Mouse (Mus musculus) lung, postnatal 14 days (tissue): ENCODE results near the gene Khnyn.
A peak's percentile ranks its signal among the peaks of the same experiment; 100 is the strongest.

Experiments used
- DNase-seq: peaks from one replicate; pipeline ENCODE4 v3.0.0; 2021

Gene Khnyn

GRCm38 (mm10) chr14:55884713-55885113 lies at the start of gene Khnyn:
Gene Khnyn (plus strand): TSS chr14:55884947.
- peak; percentile 90 for DNase-seq

GRCm38 (mm10) chr14:55838312-55838711 lies 46.4 kb upstream of the Khnyn start:
- DNase-seq, result no peak

- no peak for DNase-seq
Measured at GRCm38 (mm10) chr14:55838740-55839139, 46.0 kb upstream of the Khnyn start.

DNA sequence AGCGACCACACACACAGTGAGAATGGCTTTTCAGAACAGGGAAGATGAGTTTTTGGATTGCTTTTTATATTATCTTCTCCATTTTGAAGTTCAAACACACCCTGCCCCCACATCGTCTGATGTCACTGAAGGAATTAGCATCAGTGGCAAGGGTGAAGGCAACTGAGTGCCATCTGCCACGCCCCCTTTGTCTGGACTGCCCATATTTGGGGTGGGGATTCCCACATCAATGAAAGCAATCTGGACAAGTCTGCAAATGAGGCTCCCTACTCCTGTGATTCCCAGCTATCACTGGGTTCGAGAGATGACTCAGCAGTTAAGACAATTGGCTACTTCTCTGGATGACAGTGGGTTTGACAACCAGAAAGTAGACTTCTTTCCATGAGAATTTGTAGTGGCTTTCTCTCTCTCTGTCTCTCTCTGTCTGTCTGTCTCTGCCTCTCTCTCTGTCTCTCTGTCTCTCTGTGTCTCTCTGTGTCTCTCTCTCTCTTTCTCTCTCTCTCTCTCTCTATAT lies 43.8 kb upstream of the Khnyn start:
- DNase-seq, result no peak

GRCm38 (mm10) chr14:55842794-55843193 lies 42.0 kb upstream of the Khnyn start:
- DNase-seq, result peak; percentile 41

GRCm38 (mm10) chr14:55845506-55846294 lies 39.0 kb upstream of the Khnyn start:
- DNase-seq, result no peak

DNA sequence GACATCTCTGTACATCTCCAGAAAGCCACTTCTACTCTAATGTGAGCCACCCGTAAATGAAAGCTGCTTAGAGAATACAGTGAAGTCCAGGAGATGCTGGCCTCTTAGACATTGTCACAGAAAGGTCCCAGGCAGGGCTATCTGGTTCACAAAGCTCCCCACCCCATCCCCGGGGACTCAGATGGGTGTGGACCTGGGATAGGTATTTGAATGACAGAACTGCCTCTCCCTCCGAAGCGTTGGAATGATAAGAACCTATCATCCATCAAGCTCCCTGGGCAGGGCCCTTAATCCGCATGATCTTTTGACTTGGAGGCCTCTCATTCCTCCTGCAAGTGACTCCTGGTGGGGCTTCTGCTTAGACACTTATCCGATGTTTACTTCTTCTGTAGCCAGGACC lies 33.9 kb upstream of the Khnyn start:
- no peak for DNase-seq

- DNase-seq, result no peak
Measured at GRCm38 (mm10) chr14:55852646-55853551, 31.8 kb upstream of the Khnyn start.

GRCm38 (mm10) chr14:55853621-55854285 lies 31.0 kb upstream of the Khnyn start, which contains the start of gene Nynrin:
Gene Nynrin (plus strand): TSS chr14:55854010.
- DNase-seq, result peak; percentile 81

DNA sequence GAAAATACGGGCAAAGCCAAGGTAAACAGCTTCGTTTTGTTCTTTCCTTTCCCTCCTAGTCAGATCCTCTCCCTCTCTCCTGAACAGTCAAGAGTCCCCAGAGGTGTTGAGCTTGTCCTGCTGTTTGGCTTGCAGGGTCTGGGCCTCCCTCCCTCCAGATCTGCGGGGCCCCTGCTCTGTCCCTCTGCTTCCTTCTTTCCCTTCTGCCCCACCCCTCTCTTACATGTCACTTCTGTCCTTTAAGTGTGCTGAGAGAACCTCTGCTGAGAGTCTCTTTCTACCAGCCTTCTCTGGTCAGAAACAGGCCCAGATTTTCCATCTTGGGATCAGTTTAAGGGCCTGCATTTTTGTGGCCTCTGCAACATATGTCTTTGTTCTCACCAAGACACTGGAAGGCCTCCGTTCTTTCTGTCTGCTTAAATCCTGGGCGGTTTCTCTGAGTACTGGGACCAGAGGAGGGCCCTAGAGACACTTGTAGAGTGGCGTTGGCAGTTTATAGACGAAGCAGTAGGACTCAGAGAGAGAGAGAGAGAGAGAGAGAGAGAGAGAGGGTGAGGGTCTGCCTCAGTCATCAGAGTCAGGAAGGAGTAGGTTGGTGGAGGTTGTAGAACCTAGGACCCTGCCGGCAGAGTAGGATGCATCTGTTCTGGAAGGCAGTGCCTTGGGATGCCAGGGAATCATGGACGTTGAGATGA lies 30.2 kb upstream of the Khnyn start:
- DNase-seq, result peak; percentile 24

GRCm38 (mm10) chr14:55855101-55855561 lies 29.6 kb upstream of the Khnyn start:
- DNase-seq, result peak; percentile 34

- peak; percentile 26 for DNase-seq
Measured at GRCm38 (mm10) chr14:55857588-55857987, 27.2 kb upstream of the Khnyn start.

DNA sequence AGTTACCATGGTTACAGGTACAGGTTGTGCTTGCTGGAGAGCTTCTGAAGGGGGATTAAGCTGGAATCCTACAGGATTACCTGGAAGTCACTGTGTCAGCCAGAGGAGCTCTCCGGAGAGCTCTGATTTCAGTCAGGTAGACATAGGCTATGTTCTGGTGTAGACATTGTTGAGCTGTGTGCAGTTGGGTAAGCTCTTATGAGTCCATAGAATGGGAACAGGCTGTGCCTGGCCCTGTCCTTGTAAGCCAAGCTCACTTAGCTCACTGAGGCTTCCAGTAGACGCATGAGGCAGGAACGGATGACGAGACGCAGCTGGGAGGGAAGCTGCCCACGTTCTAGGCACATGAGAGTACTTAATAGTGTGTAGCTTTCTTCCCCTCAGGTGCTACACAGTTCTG lies 22.6 kb upstream of the Khnyn start:
- DNase-seq, result no peak

- DNase-seq, result no peak
Measured at GRCm38 (mm10) chr14:55862970-55863369, 21.8 kb upstream of the Khnyn start.

GRCm38 (mm10) chr14:55863773-55864172 lies 21.0 kb upstream of the Khnyn start:
- peak; percentile 87 for DNase-seq

DNA sequence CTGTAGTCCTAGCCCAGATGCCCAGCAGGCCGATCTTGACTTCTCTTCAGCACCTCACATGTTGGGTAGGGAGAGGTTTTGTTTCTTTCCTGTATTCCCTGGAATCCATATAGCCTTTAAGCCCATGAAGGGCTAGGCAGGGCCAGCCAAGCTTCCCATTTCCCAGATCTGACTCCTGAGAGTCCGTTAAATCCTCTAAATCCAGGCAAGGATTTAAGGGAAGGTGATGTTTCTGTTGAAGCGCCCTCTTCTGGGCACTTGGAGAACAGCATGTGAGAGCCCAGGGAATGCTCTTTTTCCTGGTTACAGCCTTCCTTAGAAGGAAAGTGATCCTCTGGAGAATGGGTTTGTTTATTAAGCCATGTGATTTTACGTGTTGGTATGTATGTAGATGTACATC lies 17.8 kb upstream of the Khnyn start:
- DNase-seq, result peak; percentile 76

DNA sequence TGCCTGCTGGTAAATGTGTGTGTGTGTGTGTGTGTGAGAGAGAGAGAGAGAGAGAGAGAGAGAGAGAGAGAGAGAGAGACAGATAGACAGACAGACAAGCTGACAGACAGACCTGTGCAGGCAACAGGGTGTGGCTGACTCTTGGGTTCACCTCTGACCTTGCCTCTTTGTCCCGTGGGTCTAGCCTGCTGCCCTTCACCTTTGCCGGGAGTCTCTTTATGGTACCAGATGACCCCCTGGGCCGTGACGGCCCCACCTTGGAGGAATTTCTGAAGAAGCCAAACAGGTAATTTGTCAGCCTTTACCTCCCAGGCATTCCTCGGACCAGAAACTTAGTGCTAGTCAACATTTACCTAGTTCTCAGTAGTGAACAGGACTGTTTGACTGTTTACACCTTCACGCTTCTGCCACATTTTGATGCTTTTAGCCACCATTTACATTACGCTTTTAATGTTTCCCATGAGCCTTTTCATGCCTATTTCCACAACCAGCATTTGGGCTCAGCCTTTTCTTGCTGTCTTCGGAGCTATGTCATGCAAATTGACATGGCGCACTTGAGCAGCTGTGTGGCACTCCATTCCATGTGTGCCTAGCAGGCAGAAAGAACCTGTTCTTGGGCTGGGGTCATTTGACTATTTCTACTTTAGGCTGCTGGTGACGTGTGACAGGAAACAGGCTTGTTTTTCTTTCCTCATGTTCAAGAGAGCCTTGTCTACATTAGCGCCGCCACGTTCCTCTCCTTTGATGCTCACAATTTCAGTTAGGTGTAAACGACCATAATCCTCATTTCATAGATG lies 16.3 kb upstream of the Khnyn start:
- no peak for DNase-seq

DNA sequence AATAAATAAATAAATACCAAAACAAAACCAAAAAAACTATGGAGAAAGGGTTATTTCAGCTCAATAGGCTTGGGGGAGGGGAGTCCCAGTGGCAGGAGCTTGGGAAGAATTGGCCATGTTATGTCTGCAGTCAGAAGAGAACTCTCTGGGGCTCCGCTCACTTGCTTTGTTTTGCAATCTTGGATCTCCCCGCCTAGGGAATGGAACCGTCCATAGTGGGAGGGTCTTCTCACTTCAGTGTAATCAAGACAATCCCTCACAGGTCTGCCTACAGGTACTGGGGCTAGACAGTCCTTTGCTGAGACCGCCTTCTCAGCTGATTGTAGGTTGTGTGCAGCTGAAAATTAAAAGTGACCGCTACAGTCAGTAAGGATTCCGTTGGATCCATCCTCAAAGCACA lies 15.2 kb upstream of the Khnyn start:
- DNase-seq, result no peak

DNA sequence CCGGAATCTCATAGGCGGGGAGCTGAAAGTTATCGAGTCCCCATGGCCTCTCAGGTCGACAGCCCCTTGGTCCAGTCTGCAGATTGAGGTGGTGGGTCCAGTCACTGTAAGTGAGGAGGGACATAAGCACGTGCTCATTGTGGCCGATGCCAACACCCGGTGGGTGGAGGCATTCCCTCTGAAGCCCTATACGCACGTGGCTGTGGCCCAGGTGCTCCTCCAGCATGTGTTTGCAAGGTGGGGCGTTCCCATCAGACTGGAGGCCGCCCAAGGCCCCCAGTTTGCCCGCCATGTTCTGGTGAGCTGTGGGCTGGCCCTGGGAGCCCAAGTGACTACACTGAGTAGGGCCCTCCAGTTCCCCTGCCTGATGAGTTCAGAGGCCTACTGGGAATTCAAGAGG lies 12.7 kb upstream of the Khnyn start:
- DNase-seq, result no peak

DNA sequence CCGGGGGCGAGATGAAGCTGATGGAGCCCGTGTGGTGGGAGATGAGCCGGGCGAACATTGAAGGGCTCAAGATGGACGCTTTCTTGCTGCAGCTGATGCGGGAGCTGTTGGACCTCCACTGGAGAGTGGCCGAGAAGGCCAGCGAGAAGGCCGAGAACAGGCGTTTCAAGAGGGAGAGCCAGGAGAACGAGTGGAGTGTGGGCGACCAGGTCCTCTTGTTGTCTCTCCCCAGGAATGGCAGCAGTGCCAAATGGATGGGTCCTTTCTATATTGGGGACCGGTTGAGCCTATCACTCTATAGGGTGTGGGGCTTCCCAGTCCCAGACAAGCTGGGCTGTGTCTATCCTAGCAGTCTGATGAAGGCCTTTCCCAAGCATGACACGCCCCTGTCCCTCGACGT lies 12.2 kb upstream of the Khnyn start:
- DNase-seq, result no peak

DNA sequence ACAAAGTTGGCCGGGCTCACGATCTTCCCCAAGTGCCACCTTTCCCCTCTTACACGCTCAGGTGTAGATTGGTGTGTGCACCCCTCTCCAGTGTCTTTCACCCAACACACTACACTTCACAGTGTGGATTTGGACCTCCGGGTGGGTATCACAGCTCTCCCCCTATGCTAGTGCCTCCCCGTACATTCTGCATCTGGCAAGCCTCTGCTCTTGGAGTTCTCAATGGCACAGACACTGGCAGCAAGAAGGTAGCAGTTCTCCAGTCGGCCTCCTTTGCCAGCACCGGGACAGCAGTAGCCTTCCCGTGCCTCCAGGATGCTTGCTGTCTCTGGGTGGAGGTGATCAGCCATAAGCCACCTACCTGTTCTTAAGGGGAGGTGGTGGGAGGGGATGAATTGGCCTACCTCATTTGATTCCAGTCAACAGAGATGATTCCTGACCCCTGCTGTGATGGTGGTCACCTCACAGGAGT lies 11.5 kb upstream of the Khnyn start:
- no peak for DNase-seq
